Mouse (Mus musculus): ENCODE measurements around the gene Fsip1. TPM values are rescaled to one million over a fixed set of nuclear protein-coding genes. Genes with fewer than 3 reads are reported as not detected.

Gene Fsip1
- polyA plus RNA-seq, 1 experiment from 2014 or later: 2.6 TPM

DNA sequence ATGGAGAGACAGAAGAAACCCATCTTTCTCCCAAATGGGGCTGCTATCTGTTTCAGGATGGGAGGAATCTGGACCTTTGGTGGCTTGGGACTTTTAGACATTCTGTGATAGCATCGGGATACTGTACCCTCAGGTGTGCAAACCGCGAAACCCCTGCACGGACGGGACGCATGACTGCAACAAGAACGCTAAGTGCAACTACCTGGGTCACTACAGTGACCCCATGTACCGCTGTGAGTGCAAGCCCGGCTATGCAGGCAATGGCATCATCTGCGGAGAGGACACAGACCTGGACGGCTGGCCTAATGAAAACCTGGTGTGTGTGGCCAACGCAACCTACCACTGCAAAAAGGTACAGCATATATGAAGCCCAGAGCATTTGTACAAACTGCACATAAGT is 137.1 kb downstream of the Fsip1 start:
- no peaks in the 10 kb centered on the region for H3K9me3 ChIP-seq (replicated peaks; ENCODE audit: control insufficient read depth, low read length, poor library complexity, severe bottlenecking)
- no peaks in the 10 kb centered on the region for H3K36me3 ChIP-seq (ENCODE audit: control insufficient read depth, insufficient read depth, low read length)
- no peak overlapping the region for H3K4me3 ChIP-seq (ENCODE audit: low read depth, low read length)
- no peak overlapping the region for H3K27ac ChIP-seq (ENCODE audit: low read length)
- ATAC-seq: no peak
- peaks cover 7% of the 10 kb centered on the region; the same call in 1 of the 2 replicates for H3K4me1 ChIP-seq (ENCODE audit: control insufficient read depth, insufficient read depth, low read length)
- H3K27me3 ChIP-seq (ENCODE audit: control insufficient read depth, insufficient read depth, low read depth, low read length): no peaks in the 10 kb centered on the region
- WGBS: 98% methylated on average over 12 of the region's 12 CpGs
- no peak overlapping the region for H3K4me2 ChIP-seq (ENCODE audit: low read length)
- no peak overlapping the region for H3K9ac ChIP-seq (ENCODE audit: low read depth, low read length)

DNA sequence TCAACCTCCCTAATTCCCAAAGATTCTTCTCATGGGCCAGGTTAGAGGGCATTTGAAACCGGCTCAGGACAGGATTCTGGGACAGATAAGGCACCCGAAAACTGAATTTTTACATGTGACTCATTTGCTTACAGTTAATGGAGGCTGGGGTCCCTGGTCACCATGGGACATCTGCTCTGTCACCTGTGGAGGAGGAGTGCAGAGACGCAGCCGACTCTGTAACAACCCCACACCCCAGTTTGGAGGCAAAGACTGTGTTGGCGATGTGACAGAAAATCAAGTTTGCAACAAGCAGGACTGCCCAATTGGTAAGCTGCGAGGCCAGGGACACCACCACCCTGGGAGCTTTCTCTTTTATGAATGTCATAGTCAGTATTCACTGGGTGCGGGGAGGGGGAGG is 138.3 kb downstream of the Fsip1 start:
- no peak for ATAC-seq
- H3K9ac ChIP-seq (ENCODE audit: low read depth, low read length): no peak overlapping the region
- H3K9me3 ChIP-seq (replicated peaks; ENCODE audit: control insufficient read depth, low read length, poor library complexity, severe bottlenecking): no peaks in the 10 kb centered on the region
- H3K4me2 ChIP-seq (ENCODE audit: low read length): no peak overlapping the region
- no peaks in the 10 kb centered on the region for H3K36me3 ChIP-seq (ENCODE audit: control insufficient read depth, insufficient read depth, low read length)
- 94% methylated on average over 7 of the region's 7 CpGs for WGBS
- H3K4me3 ChIP-seq (ENCODE audit: low read depth, low read length): no peak overlapping the region
- H3K27me3 ChIP-seq (ENCODE audit: control insufficient read depth, insufficient read depth, low read depth, low read length): no peaks in the 10 kb centered on the region
- no peak overlapping the region for H3K27ac ChIP-seq (ENCODE audit: low read length)
- peaks cover 7% of the 10 kb centered on the region; the same call in 1 of the 2 replicates for H3K4me1 ChIP-seq (ENCODE audit: control insufficient read depth, insufficient read depth, low read length)

DNA sequence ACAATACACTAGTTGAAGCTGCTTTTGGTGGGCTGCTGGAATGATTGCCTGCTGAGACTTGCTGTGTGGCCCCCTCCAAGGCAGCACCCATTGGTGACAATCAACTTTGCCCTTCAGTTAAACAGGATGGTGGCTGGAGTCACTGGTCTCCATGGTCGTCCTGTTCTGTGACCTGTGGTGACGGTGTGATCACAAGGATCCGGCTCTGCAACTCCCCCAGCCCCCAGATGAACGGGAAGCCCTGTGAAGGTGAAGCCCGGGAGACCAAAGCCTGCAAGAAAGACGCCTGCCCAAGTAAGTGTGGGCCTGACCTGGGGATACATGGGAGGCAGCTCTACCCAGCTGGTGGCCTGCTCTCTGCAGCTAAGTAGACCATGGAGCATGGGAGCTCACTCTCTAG is 138.7 kb downstream of the Fsip1 start:
- H3K36me3 ChIP-seq (ENCODE audit: control insufficient read depth, insufficient read depth, low read length): no peaks in the 10 kb centered on the region
- ATAC-seq: no peak

DNA sequence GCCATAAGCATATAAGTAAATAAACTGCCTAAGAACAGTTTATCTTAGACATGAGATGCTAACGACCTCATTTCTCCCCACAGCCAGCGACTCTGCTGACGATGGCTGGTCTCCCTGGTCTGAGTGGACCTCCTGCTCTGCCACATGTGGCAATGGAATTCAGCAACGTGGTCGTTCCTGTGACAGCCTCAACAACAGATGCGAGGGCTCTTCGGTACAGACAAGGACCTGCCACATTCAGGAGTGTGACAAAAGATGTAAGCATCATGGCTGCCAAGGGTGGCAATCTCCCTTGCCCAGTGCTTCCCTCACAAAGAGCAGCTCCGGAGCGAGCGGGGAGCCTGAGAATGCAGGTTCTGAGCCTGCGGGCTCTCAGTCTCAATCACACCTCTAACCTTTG is 139.4 kb downstream of the Fsip1 start:
- Histone ChIP-seq H3K27ac (ENCODE audit: low read length) (no peak overlapping the region), H3K27me3 (ENCODE audit: control insufficient read depth, insufficient read depth, low read depth, low read length) (peaks cover 4% of the 10 kb centered on the region), H3K36me3 (ENCODE audit: control insufficient read depth, insufficient read depth, low read length) (no peaks in the 10 kb centered on the region), H3K4me1 (ENCODE audit: control insufficient read depth, insufficient read depth, low read length) (peaks cover 7% of the 10 kb centered on the region; the same call in 1 of the 2 replicates), H3K9ac (ENCODE audit: low read depth, low read length) (no peak overlapping the region), H3K9me3 (replicated peaks; ENCODE audit: control insufficient read depth, low read length, poor library complexity, severe bottlenecking) (no peaks in the 10 kb centered on the region), H3K4me3 (ENCODE audit: low read depth, low read length) (no peak overlapping the region), H3K4me2 (ENCODE audit: low read length) (no peak overlapping the region)
- WGBS: 77% methylated on average over 11 of the region's 11 CpGs
- ATAC-seq: no peak

More for the DNA sequence above, 138.7 kb downstream of the Fsip1 start:
- H3K4me2 ChIP-seq (ENCODE audit: low read length): no peak overlapping the region
- no peaks in the 10 kb centered on the region for H3K9me3 ChIP-seq (replicated peaks; ENCODE audit: control insufficient read depth, low read length, poor library complexity, severe bottlenecking)
- H3K27ac ChIP-seq (ENCODE audit: low read length): no peak overlapping the region
- peaks cover 7% of the 10 kb centered on the region; the same call in 1 of the 2 replicates for H3K4me1 ChIP-seq (ENCODE audit: control insufficient read depth, insufficient read depth, low read length)
- no peak overlapping the region for H3K9ac ChIP-seq (ENCODE audit: low read depth, low read length)
- WGBS: 81% methylated on average over 6 of the region's 6 CpGs
- no peak overlapping the region for H3K4me3 ChIP-seq (ENCODE audit: low read depth, low read length)
- H3K27me3 ChIP-seq (ENCODE audit: control insufficient read depth, insufficient read depth, low read depth, low read length): peaks cover 2% of the 10 kb centered on the region

DNA sequence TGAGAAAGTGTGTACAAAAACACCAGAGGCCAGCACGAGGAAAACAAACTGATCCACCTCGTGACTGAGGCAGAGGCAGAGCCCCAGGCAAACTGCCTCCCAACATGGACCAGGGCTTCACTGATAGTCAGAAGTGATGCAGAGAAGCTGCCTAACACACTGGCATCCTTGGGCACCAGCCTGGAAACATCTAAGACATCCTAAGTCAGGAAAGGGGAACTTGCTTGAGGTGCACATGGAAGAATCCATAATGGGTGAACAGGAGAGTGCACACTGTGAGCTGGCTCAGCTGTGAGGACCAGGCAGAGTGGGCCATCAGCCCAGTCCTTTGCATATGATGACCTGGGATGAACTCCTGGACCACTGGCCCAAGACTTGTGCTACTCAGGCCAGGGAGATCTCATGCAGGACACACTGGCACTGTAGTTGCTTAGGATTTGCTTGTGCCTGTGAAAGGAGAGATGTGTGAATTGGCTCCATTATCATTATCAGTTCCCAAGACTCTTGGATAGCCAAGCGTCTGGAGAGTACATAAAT is 139.9 kb downstream of the Fsip1 start:
- no peak overlapping the region for H3K4me2 ChIP-seq (ENCODE audit: low read length)
- no peaks in the 10 kb centered on the region for H3K9me3 ChIP-seq (replicated peaks; ENCODE audit: control insufficient read depth, low read length, poor library complexity, severe bottlenecking)
- H3K4me1 ChIP-seq (ENCODE audit: control insufficient read depth, insufficient read depth, low read length): peaks cover 10% of the 10 kb centered on the region; the same call in 1 of the 2 replicates
- WGBS: 78% methylated on average over 3 of the region's 3 CpGs
- H3K27me3 ChIP-seq (ENCODE audit: control insufficient read depth, insufficient read depth, low read depth, low read length): peaks cover 4% of the 10 kb centered on the region
- no peak overlapping the region for H3K4me3 ChIP-seq (ENCODE audit: low read depth, low read length)
- H3K36me3 ChIP-seq (ENCODE audit: control insufficient read depth, insufficient read depth, low read length): no peaks in the 10 kb centered on the region
- no peak for ATAC-seq
- H3K27ac ChIP-seq (ENCODE audit: low read length): no peak overlapping the region
- no peak overlapping the region for H3K9ac ChIP-seq (ENCODE audit: low read depth, low read length)

DNA sequence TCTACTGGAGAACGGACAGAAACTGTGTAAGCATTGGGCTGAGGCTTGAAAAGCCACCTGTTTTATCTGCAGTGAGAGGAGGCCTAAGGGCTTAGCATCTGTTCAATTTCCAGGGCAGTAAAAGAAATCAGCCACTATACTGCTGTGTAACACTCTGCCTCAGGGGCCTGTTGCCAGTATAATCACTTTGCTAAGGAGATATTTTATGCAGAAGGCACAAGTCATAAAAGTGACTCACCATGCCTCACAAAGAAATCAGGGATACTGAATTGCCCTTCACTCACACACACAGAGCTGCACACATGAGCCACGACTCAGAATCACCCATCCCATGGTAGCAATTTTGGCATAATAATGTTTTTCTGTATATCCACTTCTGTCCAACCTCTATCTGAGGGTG is 140.6 kb downstream of the Fsip1 start:
- Histone ChIP-seq H3K36me3 (ENCODE audit: control insufficient read depth, insufficient read depth, low read length) (no peaks in the 10 kb centered on the region), H3K4me2 (ENCODE audit: low read length) (no peak overlapping the region), H3K27me3 (ENCODE audit: control insufficient read depth, insufficient read depth, low read depth, low read length) (peaks cover 4% of the 10 kb centered on the region), H3K9me3 (replicated peaks; ENCODE audit: control insufficient read depth, low read length, poor library complexity, severe bottlenecking) (no peaks in the 10 kb centered on the region), H3K4me3 (ENCODE audit: low read depth, low read length) (no peak overlapping the region), H3K9ac (ENCODE audit: low read depth, low read length) (no peak overlapping the region), H3K4me1 (ENCODE audit: control insufficient read depth, insufficient read depth, low read length) (peaks cover 13% of the 10 kb centered on the region; the same call in 1 of the 2 replicates), H3K27ac (ENCODE audit: low read length) (no peak overlapping the region)
- ATAC-seq: no peak
- WGBS: 44% methylated on average over 2 of the region's 2 CpGs

DNA sequence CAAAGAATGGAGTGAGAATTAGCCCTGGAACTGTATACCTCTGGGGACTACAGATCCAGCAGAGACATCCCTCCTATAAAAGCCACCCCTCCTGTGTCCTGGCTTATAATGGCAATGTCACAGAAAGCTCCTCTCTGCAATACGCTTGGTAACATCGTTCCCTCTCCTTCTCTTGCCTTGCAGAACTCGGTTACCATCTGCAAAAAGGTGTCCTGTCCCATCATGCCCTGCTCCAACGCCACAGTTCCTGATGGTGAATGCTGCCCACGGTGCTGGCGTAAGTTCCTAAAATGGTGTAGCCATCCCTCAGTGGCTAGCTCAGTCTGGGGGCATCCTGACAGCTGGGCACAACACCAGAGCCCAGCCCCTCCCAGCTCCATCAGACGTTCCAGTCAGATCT is 141.1 kb downstream of the Fsip1 start:
- Histone ChIP-seq H3K9ac (ENCODE audit: low read depth, low read length) (no peak overlapping the region), H3K4me3 (ENCODE audit: low read depth, low read length) (no peak overlapping the region), H3K36me3 (ENCODE audit: control insufficient read depth, insufficient read depth, low read length) (no peaks in the 10 kb centered on the region), H3K27me3 (ENCODE audit: control insufficient read depth, insufficient read depth, low read depth, low read length) (peaks cover 4% of the 10 kb centered on the region), H3K4me1 (ENCODE audit: control insufficient read depth, insufficient read depth, low read length) (peaks cover 14% of the 10 kb centered on the region; the same call in 1 of the 2 replicates), H3K4me2 (ENCODE audit: low read length) (no peak overlapping the region), H3K9me3 (replicated peaks; ENCODE audit: control insufficient read depth, low read length, poor library complexity, severe bottlenecking) (no peaks in the 10 kb centered on the region), H3K27ac (ENCODE audit: low read length) (no peak overlapping the region)
- WGBS: 80% methylated on average over 7 of the region's 7 CpGs
- ATAC-seq: no peak

DNA sequence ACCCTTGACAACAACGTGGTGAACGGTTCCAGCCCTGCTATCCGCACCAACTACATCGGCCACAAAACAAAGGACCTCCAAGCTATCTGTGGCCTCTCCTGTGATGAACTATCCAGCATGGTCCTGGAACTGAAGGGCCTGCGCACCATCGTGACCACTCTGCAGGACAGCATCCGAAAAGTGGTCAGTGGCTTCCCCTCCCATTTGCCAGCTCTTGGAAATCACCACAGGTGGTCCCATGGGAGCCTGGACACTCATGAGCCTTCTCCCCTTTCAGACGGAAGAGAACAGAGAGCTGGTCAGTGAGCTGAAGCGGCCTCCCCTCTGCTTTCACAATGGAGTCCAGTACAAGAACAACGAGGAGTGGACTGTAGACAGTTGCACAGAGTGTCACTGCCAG is 142.1 kb downstream of the Fsip1 start:
- Histone ChIP-seq H3K9me3 (replicated peaks; ENCODE audit: control insufficient read depth, low read length, poor library complexity, severe bottlenecking) (no peaks in the 10 kb centered on the region), H3K4me1 (ENCODE audit: control insufficient read depth, insufficient read depth, low read length) (peaks cover 19% of the 10 kb centered on the region; the same call in 1 of the 2 replicates), H3K4me3 (ENCODE audit: low read depth, low read length) (no peak overlapping the region), H3K27ac (ENCODE audit: low read length) (no peak overlapping the region), H3K9ac (ENCODE audit: low read depth, low read length) (no peak overlapping the region), H3K36me3 (ENCODE audit: control insufficient read depth, insufficient read depth, low read length) (no peaks in the 10 kb centered on the region), H3K4me2 (ENCODE audit: low read length) (no peak overlapping the region), H3K27me3 (ENCODE audit: control insufficient read depth, insufficient read depth, low read depth, low read length) (peaks cover 6% of the 10 kb centered on the region)
- 65% methylated on average over 10 of the region's 10 CpGs for WGBS
- ATAC-seq: no peak

DNA sequence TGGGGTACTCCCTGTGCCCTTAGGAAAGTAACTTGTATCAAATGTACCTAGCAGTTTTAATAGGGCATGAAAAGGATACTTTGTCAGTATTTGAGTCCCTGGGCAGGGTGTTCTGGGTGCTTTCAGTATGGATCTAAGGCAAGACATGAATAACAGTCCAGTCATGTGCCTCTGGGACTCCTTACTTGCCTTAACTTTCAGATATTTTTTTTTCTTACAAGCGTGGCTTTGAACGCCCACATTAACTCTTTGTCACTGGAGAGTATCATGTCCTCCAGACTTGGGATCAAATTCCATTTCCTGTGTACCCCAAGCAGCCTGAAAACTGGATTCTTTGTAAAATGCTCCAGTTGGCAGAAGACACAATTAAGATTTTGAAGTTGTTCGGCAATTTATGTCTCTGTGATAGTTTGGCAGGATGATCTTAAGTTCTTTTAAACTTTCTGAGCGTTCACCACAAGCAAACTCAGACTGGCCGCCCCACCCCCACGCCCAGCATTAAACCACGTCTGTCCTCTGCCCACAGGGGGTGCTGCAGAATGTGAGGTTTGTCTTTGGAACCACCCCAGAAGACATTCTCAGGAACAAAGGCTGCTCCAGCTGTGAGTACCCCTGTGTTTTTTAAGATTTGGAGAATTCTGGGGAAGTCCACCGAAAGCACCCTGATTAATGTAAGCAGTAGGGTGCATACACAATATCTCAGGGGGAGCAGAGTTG is 142.8 kb downstream of the Fsip1 start:
- Histone ChIP-seq H3K9ac (ENCODE audit: low read depth, low read length) (no peak overlapping the region), H3K4me3 (ENCODE audit: low read depth, low read length) (no peak overlapping the region), H3K27ac (ENCODE audit: low read length) (no peak overlapping the region), H3K4me2 (ENCODE audit: low read length) (no peak overlapping the region; the same call in 1 of the 2 replicates), H3K36me3 (ENCODE audit: control insufficient read depth, insufficient read depth, low read length) (no peaks in the 10 kb centered on the region), H3K9me3 (replicated peaks; ENCODE audit: control insufficient read depth, low read length, poor library complexity, severe bottlenecking) (no peaks in the 10 kb centered on the region), H3K27me3 (ENCODE audit: control insufficient read depth, insufficient read depth, low read depth, low read length) (peaks cover 6% of the 10 kb centered on the region), H3K4me1 (ENCODE audit: control insufficient read depth, insufficient read depth, low read length) (peaks cover 19% of the 10 kb centered on the region; the same call in 1 of the 2 replicates)
- WGBS: 47% methylated on average over 8 of the region's 8 CpGs
- ATAC-seq: no peak
